Mouse (Mus musculus) skeletal muscle tissue, postnatal 0 days (tissue): ENCODE results near the gene Hmbs. TPM values are rescaled to one million over a fixed set of nuclear protein-coding genes. Genes with fewer than 3 reads are reported as not detected.

Source experiments
- microRNA-seq, 2 experiments: library from miRNA; unstranded; fragments of <30 nt; microRNA quantifications; one replicate each; pipeline ENCODE4; 2016
- polyA plus RNA-seq: library from polyadenylated mRNA; unstranded; fragments of >200 nt; fragmentation: Nextera tagmentation; extraction: Ambion mirVana; gene quantifications from 2 replicates; pipeline ENCODE4 v1.2.1, GENCODE M21; 2015

Gene Hmbs
- polyA plus RNA-seq: 44.7 and 48.8 TPM in 2 replicates

GRCm38 (mm10) chr9:44343781-44344421, at the start of gene Hmbs:
Hmbs (minus strand) TSS chr9:44344228.

GRCm38 (mm10) chr9:44379054-44379834, 35.2 kb upstream of the Hmbs start, which contains the start of gene Hyou1:
Hyou1 (plus strand) TSS chr9:44379490.

GRCm38 (mm10) chr9:44361190-44361917, 17.3 kb upstream of the Hmbs start, which contains the start of gene Vps11:
Vps11 (minus strand) TSS chr9:44361670.

GRCm38 (mm10) chr9:44334396-44335330, 9.4 kb downstream of the Hmbs start, which contains the start of gene H2afx:
H2afx (plus strand) TSS chr9:44334694.

GRCm38 (mm10) chr9:44325768-44326370, 18.2 kb downstream of the Hmbs start, which contains the start of gene Dpagt1:
Dpagt1 (plus strand) TSS chr9:44326019.

GRCm38 (mm10) chr9:44319887-44320798, 23.9 kb downstream of the Hmbs start, which contains the start of gene C2cd2l:
C2cd2l (minus strand) TSS chr9:44320285.

GRCm38 (mm10) chr9:44305466-44306079, 38.5 kb downstream of the Hmbs start, which contains the start of gene Hinfp:
Hinfp (minus strand) TSS chr9:44305671.

GRCm38 (mm10) chr9:44288076-44288958, 55.7 kb downstream of the Hmbs start, which contains the start of gene Abcg4:
Abcg4 (minus strand) TSS chr9:44288615.

Small RNA genes lying within 50 kb of the gene (microRNA-seq; reads per million reads assigned to microRNA genes)
- gene Gm44335: 0 reads per million in 2 experiments

Other genes starting within 250 kb of the Hmbs start
- not detected in 2 replicates for gene Mfrp, start 242.5 kb downstream of the Hmbs start, polyA plus RNA-seq
- gene C1qtnf5, start 237.0 kb downstream of the Hmbs start, polyA plus RNA-seq: 3.1 and 4.4 TPM in 2 replicates
- 0.21 TPM in 1 of 2 replicates, not detected in the other for gene Gm49380, start 230.7 kb downstream of the Hmbs start, polyA plus RNA-seq
- gene Rnf26, start 230.7 kb downstream of the Hmbs start, polyA plus RNA-seq: 15.9 and 18.6 TPM in 2 replicates
- 42.7 and 51.8 TPM in 2 replicates for gene Mcam, start 209.8 kb downstream of the Hmbs start, polyA plus RNA-seq
- 4.2 and 5.2 TPM in 2 replicates for gene Cbl, start 110.2 kb downstream of the Hmbs start, polyA plus RNA-seq
- not detected in 2 replicates for gene Ccdc153, start 103.6 kb downstream of the Hmbs start, polyA plus RNA-seq
- gene Pdzd3, start 92.8 kb downstream of the Hmbs start, polyA plus RNA-seq: not detected in 2 replicates
- 10.4 and 10.9 TPM in 2 replicates for gene Nlrx1, start 75.6 kb downstream of the Hmbs start, polyA plus RNA-seq
- 0.38 and 0.58 TPM in 2 replicates for gene Abcg4, start 55.6 kb downstream of the Hmbs start, polyA plus RNA-seq
- gene Hinfp, start 38.6 kb downstream of the Hmbs start, polyA plus RNA-seq: 7.5 and 7.7 TPM in 2 replicates
- 3.5 and 6.5 TPM in 2 replicates for gene C2cd2l, start 23.9 kb downstream of the Hmbs start, polyA plus RNA-seq
- 19.2 and 20.1 TPM in 2 replicates for gene Dpagt1, start 18.2 kb downstream of the Hmbs start, polyA plus RNA-seq
- gene H2afx, start 9.5 kb downstream of the Hmbs start, polyA plus RNA-seq: 55.3 and 61.5 TPM in 2 replicates
- gene Vps11, start 17.4 kb upstream of the Hmbs start, polyA plus RNA-seq: 17.4 and 18.7 TPM in 2 replicates
- gene Hyou1, start 35.3 kb upstream of the Hmbs start, polyA plus RNA-seq: 5.4 and 5.8 TPM in 2 replicates
- 57.2 and 57.6 TPM in 2 replicates for gene Slc37a4, start 52.6 kb upstream of the Hmbs start, polyA plus RNA-seq
- 1,824 and 1,924 TPM in 2 replicates for gene Rps25, start 62.9 kb upstream of the Hmbs start, polyA plus RNA-seq
- gene Trappc4, start 63.4 kb upstream of the Hmbs start, polyA plus RNA-seq: 70.1 and 75.2 TPM in 2 replicates
- 14.7 and 17.9 TPM in 2 replicates for gene Ccdc84, start 74.3 kb upstream of the Hmbs start, polyA plus RNA-seq
- not detected in 2 replicates for gene Foxr1, start 96.9 kb upstream of the Hmbs start, polyA plus RNA-seq
- gene Upk2, start 110.7 kb upstream of the Hmbs start, polyA plus RNA-seq: 0.16 and 0.22 TPM in 2 replicates
- 13.3 and 14.9 TPM in 2 replicates for gene Bcl9l, start 138.6 kb upstream of the Hmbs start, polyA plus RNA-seq
- 0.12 and 0.13 TPM in 2 replicates for gene Cxcr5, start 217.6 kb upstream of the Hmbs start, polyA plus RNA-seq